In genomic region chr13:46842185-46842584, GRCm38 (mm10) we compare ENCODE assay signal across 10 mouse cellular contexts.
DNase-seq lines count a peak whose midpoint lies in the region; ATAC-seq and TF ChIP-seq lines count a peak whose summit lies in the region.
"Had no signal": no experiment of that assay in that cellular context is flagged by ENCODE, and none has a peak within 500 bp of the region (broad histone marks: within the 10 kb centered on the region; RNA-seq: fewer than 3 reads in every experiment).

No protein-coding gene starts in this region.

- H3K4me2 ChIP-seq in heart, embryonic 15.5 days = peak overlapping the region; percentile 45
- no peak overlapping the region for H3K4me2 ChIP-seq in stomach, embryonic 16.5 days (ENCODE audit: low read depth, low read length)
- no peak overlapping the region for H3K4me2 ChIP-seq in intestine, postnatal 0 days (replicated peaks; ENCODE audit: low read depth)
- H3K4me2 ChIP-seq: hindbrain, embryonic 15.5 days had no signal

- H3K27me3 ChIP-seq in thymus, adult 2 months (ENCODE audit: control insufficient read depth, insufficient read depth, low read length) = no peaks in the 10 kb centered on the region
- H3K27me3 ChIP-seq in heart, embryonic 15.5 days = no peaks in the 10 kb centered on the region
- H3K27me3 ChIP-seq in stomach, embryonic 16.5 days (ENCODE audit: control insufficient read depth, insufficient read depth, low read length) = no peaks in the 10 kb centered on the region
- H3K27me3 ChIP-seq in intestine, postnatal 0 days (replicated peaks; ENCODE audit: control insufficient read depth, insufficient read depth, low read length) = no peaks in the 10 kb centered on the region
- H3K27me3 ChIP-seq: hindbrain, embryonic 15.5 days had no signal

- H3K27ac ChIP-seq in thymus, adult 2 months (ENCODE audit: control insufficient read depth, insufficient read depth, low read length) = peak overlapping the region; percentile 56; the same call in 1 of the 2 replicates
- H3K27ac ChIP-seq in heart, embryonic 15.5 days = peak overlapping the region; percentile 72
- peak overlapping the region; percentile 78 for H3K27ac ChIP-seq in stomach, embryonic 16.5 days (ENCODE audit: low read length)
- no peak overlapping the region for H3K27ac ChIP-seq in intestine, postnatal 0 days (ENCODE audit: low read depth, low read length)
- H3K27ac ChIP-seq: hindbrain, embryonic 15.5 days; midbrain, embryonic 10.5 days had no signal

- WGBS in thymus, adult 2 months = 93% methylated on average over 8 of the region's 8 CpGs
- 32% methylated on average over 8 of the region's 8 CpGs for WGBS in heart, embryonic 15.5 days
- 67% methylated on average over 8 of the region's 8 CpGs for WGBS in stomach, embryonic 16.5 days
- WGBS in intestine, postnatal 0 days = 75% methylated on average over 8 of the region's 8 CpGs

- no peaks in the 10 kb centered on the region for H3K36me3 ChIP-seq in thymus, adult 2 months (ENCODE audit: control insufficient read depth, insufficient read depth, low read length)
- no peaks in the 10 kb centered on the region for H3K36me3 ChIP-seq in heart, embryonic 15.5 days
- no peaks in the 10 kb centered on the region for H3K36me3 ChIP-seq in stomach, embryonic 16.5 days (ENCODE audit: control insufficient read depth, insufficient read depth, low read length)
- H3K36me3 ChIP-seq in intestine, postnatal 0 days (ENCODE audit: control insufficient read depth, insufficient read depth) = 0 out of 2 replicates have a peak, but pooled peaks cover 5% of the 10 kb centered on the region
- H3K36me3 ChIP-seq: hindbrain, embryonic 15.5 days had no signal

- no peaks in the 10 kb centered on the region for H3K9me3 ChIP-seq in heart, embryonic 15.5 days (replicated peaks)
- H3K9me3 ChIP-seq in stomach, embryonic 16.5 days (replicated peaks; ENCODE audit: control insufficient read depth, low read length) = no peaks in the 10 kb centered on the region
- H3K9me3 ChIP-seq in intestine, postnatal 0 days (ENCODE audit: control insufficient read depth) = no peaks in the 10 kb centered on the region
- H3K9me3 ChIP-seq: hindbrain, embryonic 15.5 days; midbrain, embryonic 10.5 days had no signal

- TF ChIP-seq POLR2A in thymus, adult 2 months (IDR thresholded peaks at IDR 0.05; ENCODE audit: control insufficient read depth, extremely low read depth, insufficient read depth, low read length, poor library complexity) = no peak

- peak; percentile 80; the same call in 1 of the 2 replicates for ATAC-seq in heart, embryonic 15.5 days (replicated peaks; ENCODE audit: insufficient number of reproducible peaks, insufficient read depth, low FRiP score, low read depth)
- ATAC-seq in stomach, embryonic 16.5 days (ENCODE audit: insufficient read depth, low FRiP score) = no peak
- ATAC-seq in intestine, postnatal 0 days = no peak

- no peak for DNase-seq in thymus, adult 2 months
- no peak for DNase-seq in thymus, postnatal 25 days
- peak; percentile 54 for DNase-seq in cerebellum, adult 8-10 months
- DNase-seq in embryo, embryonic 10 days (ENCODE audit: low spot score) = no peak
- DNase-seq in layer of hippocampus, postnatal 25 days (ENCODE audit: extremely low spot score in 1 of 2, low spot score in 1 of 2) = no peak

- H3K4me3 ChIP-seq in thymus, adult 2 months (ENCODE audit: control insufficient read depth, insufficient read depth, low read length) = no peak overlapping the region
- peak overlapping the region; percentile 5; the same call in 1 of the 2 replicates for H3K4me3 ChIP-seq in heart, embryonic 15.5 days
- H3K4me3 ChIP-seq in stomach, embryonic 16.5 days (replicated peaks; ENCODE audit: low read length) = no peak overlapping the region
- no peak overlapping the region for H3K4me3 ChIP-seq in intestine, postnatal 0 days (ENCODE audit: low read depth, low read length)
- H3K4me3 ChIP-seq: hindbrain, embryonic 15.5 days; midbrain, embryonic 10.5 days had no signal

- H3K4me1 ChIP-seq in thymus, adult 2 months (replicated peaks; ENCODE audit: control insufficient read depth, insufficient read depth, low read length) = peaks cover 15% of the 10 kb centered on the region
- H3K4me1 ChIP-seq in heart, embryonic 15.5 days (replicated peaks) = peaks cover 18% of the 10 kb centered on the region; the same call in 1 of the 2 replicates
- no peaks in the 10 kb centered on the region for H3K4me1 ChIP-seq in stomach, embryonic 16.5 days (ENCODE audit: control insufficient read depth, insufficient read depth, low read length)
- H3K4me1 ChIP-seq in intestine, postnatal 0 days (replicated peaks; ENCODE audit: control insufficient read depth, insufficient read depth, low read length) = no peaks in the 10 kb centered on the region

- no peak for TF ChIP-seq CTCF in thymus, adult 2 months (IDR thresholded peaks at IDR 0.05; ENCODE audit: borderline replicate concordance, control insufficient read depth, extremely low read depth, insufficient read depth, low read length, poor library complexity)
- no peak for TF ChIP-seq CTCF in intestine, postnatal 0 days (IDR thresholded peaks at IDR 0.05; ENCODE audit: low read depth)

- H3K9ac ChIP-seq in heart, embryonic 15.5 days = no peak overlapping the region
- no peak overlapping the region for H3K9ac ChIP-seq in stomach, embryonic 16.5 days (ENCODE audit: low read length)
- H3K9ac ChIP-seq in intestine, postnatal 0 days (ENCODE audit: low read depth, low read length) = no peak overlapping the region
- H3K9ac ChIP-seq: hindbrain, embryonic 15.5 days had no signal
